Mouse (Mus musculus) midbrain, postnatal 0 days (tissue): ENCODE data around the gene Gm20388. TPM values are rescaled to one million over a fixed set of nuclear protein-coding genes. Genes with fewer than 3 reads are reported as not detected.

ENCODE experiments used
- ATAC-seq: fragments of 200-750 bp; cut with Nextera tagmentation; 2 replicates; pipeline ENCODE4 v1.8.0; 2017; ENCODE audit warnings: moderate number of reproducible peaks, mild to moderate bottlenecking, moderate TSS enrichment, moderate library complexity; ENCODE audit not compliant: low FRiP score
- DNase-seq: peaks from one replicate; pipeline ENCODE4 v3.0.0-alpha.2; 2015; ENCODE audit warnings: low spot score
- H3K27ac ChIP-seq: fragments of 300-500 bp; sonication (generic); 2 replicates; pipeline ENCODE4 v1.5.1; 2014; ENCODE audit warnings: low read depth, mild to moderate bottlenecking, low read length, mixed read lengths
- H3K27me3 ChIP-seq: fragments of 300-500 bp; sonication (generic); 2 replicates; pipeline ENCODE4 v1.6.1; 2014; ENCODE audit warnings: low read length, control low read depth, mixed read lengths; ENCODE audit not compliant: insufficient read depth
- H3K36me3 ChIP-seq: fragments of 300-500 bp; sonication (generic); 2 replicates; pipeline ENCODE4 v1.6.1; 2014; ENCODE audit warnings: low read length, control low read depth, mixed read lengths; ENCODE audit not compliant: insufficient read depth
- H3K4me1 ChIP-seq: fragments of 300-500 bp; sonication (generic); 2 replicates; pipeline ENCODE4 v1.6.1; 2014; ENCODE audit warnings: mild to moderate bottlenecking, control low read depth, antibody characterized with exemption, low read length, mixed read lengths; ENCODE audit not compliant: insufficient read depth
- H3K4me2 ChIP-seq: fragments of 300-500 bp; sonication (generic); 2 replicates; pipeline ENCODE4 v1.6.1; 2014; ENCODE audit warnings: low read depth, mild to moderate bottlenecking, low read length, mixed read lengths; ENCODE audit not compliant: poor library complexity, severe bottlenecking
- H3K4me3 ChIP-seq: fragments of 300-500 bp; sonication (generic); 2 replicates; pipeline ENCODE4 v1.5.1; 2014; ENCODE audit warnings: low read depth, mild to moderate bottlenecking, low read length, moderate library complexity
- H3K9ac ChIP-seq: fragments of 300-500 bp; sonication (generic); replicated peaks from 2 replicates; pipeline ENCODE4 v1.6.1; 2014; ENCODE audit warnings: mild to moderate bottlenecking, low read length, moderate library complexity, mixed read lengths; ENCODE audit not compliant: poor library complexity, severe bottlenecking
- H3K9me3 ChIP-seq: fragments of 300-500 bp; sonication (generic); 2 replicates; pipeline ENCODE4 v1.6.1; 2016; ENCODE audit warnings: low read length, control low read depth
- CTCF ChIP-seq: IDR thresholded peaks from 2 replicates; pipeline ENCODE4 v1.5.1; 2016; ENCODE audit warnings: antibody characterized with exemption, mild to moderate bottlenecking
- WGBS: fragments of 180-500 bp; shearing (Covaris S2); extraction: QIAGEN DNeasy Blood & Tissue Kit; methylation state at CpG from one replicate; pipeline ENCODE4 v1.1.7; 2014; 5-methylcytosine and 5-hydroxymethylcytosine counted together
- polyA plus RNA-seq: library from polyadenylated mRNA; unstranded; fragments of >200 nt; fragmentation: Nextera tagmentation; extraction: Ambion mirVana; gene quantifications from 2 replicates; pipeline ENCODE4 v1.2.1, GENCODE M21; 2015
- total RNA-seq: library from RNA; depleted of rRNA; stranded (reverse); fragments of >200 nt; gene quantifications from 2 replicates; pipeline ENCODE4 v1.2.3, GENCODE M21; 2014

Gm20388 gene
- total and polyA plus RNA-seq, 2 experiments from 2014 or later = 74.2 TPM; not detected in 1

DNA sequence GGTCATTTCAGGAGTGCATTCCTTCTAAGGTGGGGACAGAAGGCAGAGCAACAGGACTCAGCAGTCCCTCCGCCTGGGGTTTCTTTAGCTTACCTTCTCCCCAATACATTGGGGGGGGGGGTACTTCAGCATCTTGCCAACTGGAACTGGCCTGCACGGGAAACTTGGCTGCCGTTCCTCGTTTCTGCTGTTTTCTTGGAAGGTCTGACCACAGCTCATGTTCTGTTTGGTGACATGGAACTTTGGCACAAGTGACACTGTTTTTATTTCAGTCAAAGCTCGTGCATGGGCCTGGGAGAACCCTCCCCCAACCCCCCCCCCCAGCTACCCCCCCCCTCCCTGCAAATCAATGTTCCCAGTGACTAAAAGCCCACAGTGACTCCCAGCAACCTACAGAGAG lies 3837.1 kb downstream of the Gm20388 start:
- Histone ChIP-seq H3K4me3 (no peak overlapping the region), H3K27ac (no peak overlapping the region)

DNA sequence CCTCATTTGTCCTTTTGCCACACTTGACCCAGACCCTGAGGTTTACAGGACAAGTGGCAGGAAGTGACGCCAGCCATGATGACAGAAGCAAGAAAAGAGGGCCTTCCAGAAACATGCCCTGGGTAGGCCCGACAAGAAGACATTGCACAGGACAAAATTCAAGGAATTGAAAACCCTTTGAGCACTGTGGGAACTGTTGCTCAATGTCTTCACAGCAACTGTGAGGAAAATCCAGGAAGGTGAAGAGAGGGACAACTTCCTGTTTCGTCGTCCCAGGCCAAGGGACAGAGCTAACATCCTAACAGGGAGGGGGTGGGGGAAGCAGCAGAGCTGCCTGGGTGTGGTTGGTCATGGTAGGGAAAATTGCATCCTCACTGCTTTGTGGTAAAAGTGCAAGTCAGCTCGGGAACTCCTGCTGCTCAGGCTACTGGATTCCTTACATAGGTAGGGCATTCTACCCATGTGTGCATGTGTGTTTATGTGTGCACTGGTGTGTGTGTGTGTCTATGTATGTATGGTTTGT lies 3839.6 kb downstream of the Gm20388 start:
- H3K4me2 ChIP-seq = no peak overlapping the region
- TF ChIP-seq CTCF = no peak
- no peaks in the 10 kb centered on the region for H3K36me3 ChIP-seq
- no peak for DNase-seq
- no peaks in the 10 kb centered on the region for H3K27me3 ChIP-seq
- 73% methylated on average over 5 of the region's 5 CpGs for WGBS
- H3K4me3 ChIP-seq = no peak overlapping the region
- no peak overlapping the region for H3K27ac ChIP-seq
- no peaks in the 10 kb centered on the region for H3K9me3 ChIP-seq
- H3K4me1 ChIP-seq = peaks cover 8% of the 10 kb centered on the region; the same call in 1 of the 2 replicates
- no peak for ATAC-seq
- no peak overlapping the region for H3K9ac ChIP-seq

More for the DNA sequence above, 3837.1 kb downstream of the Gm20388 start:
- H3K27me3 ChIP-seq = no peaks in the 10 kb centered on the region
- TF ChIP-seq CTCF = no peak
- peak; percentile 78 for DNase-seq
- H3K9me3 ChIP-seq = no peaks in the 10 kb centered on the region
- no peaks in the 10 kb centered on the region for H3K36me3 ChIP-seq
- H3K4me2 ChIP-seq = no peak overlapping the region
- WGBS = 61% methylated on average over 5 of the region's 5 CpGs
- ATAC-seq = no peak
- no peak overlapping the region for H3K9ac ChIP-seq
- H3K4me1 ChIP-seq = no peaks in the 10 kb centered on the region

DNA sequence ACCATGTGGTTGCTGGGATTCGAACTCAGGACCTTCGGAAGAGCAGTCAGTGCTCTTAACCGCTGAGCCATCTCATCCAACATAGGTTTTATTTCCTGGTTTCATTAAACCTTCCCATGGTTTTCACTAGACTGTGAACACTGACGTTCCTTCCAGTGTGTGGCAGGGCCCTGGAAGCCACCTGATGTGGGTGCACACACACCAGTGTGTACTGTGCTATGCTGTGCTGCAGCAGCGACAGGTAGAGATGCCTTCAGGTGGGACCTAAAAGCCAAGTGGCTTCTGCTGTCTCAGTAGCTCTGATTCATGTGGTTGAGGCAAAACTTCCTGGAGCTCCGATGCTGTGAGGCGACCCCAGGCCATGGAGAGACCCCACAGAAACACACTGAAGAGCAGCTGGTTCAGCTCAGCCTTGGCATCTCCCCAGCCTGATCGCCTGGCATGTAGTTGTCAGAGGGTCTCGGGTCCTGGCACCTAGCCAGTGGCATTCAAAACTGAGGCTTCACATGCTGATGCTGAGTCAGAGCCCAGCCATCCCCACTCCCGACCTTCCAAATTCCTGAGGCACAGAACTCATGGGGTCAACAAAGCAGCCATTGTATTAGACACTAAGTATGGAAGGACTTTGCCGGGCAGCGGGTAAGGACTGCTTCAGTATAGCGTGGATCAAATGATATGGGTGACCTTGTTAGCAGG lies 3842.3 kb downstream of the Gm20388 start:
- no peak for ATAC-seq
- Histone ChIP-seq H3K9me3 (no peaks in the 10 kb centered on the region), H3K27ac (no peak overlapping the region), H3K9ac (no peak overlapping the region), H3K36me3 (no peaks in the 10 kb centered on the region), H3K4me2 (no peak overlapping the region), H3K4me3 (no peak overlapping the region), H3K27me3 (no peaks in the 10 kb centered on the region), H3K4me1 (peaks cover 8% of the 10 kb centered on the region; the same call in 1 of the 2 replicates)
- WGBS = 47% methylated on average over 13 of the region's 13 CpGs
- no peak for TF ChIP-seq CTCF
- DNase-seq = peak; percentile 85

DNA sequence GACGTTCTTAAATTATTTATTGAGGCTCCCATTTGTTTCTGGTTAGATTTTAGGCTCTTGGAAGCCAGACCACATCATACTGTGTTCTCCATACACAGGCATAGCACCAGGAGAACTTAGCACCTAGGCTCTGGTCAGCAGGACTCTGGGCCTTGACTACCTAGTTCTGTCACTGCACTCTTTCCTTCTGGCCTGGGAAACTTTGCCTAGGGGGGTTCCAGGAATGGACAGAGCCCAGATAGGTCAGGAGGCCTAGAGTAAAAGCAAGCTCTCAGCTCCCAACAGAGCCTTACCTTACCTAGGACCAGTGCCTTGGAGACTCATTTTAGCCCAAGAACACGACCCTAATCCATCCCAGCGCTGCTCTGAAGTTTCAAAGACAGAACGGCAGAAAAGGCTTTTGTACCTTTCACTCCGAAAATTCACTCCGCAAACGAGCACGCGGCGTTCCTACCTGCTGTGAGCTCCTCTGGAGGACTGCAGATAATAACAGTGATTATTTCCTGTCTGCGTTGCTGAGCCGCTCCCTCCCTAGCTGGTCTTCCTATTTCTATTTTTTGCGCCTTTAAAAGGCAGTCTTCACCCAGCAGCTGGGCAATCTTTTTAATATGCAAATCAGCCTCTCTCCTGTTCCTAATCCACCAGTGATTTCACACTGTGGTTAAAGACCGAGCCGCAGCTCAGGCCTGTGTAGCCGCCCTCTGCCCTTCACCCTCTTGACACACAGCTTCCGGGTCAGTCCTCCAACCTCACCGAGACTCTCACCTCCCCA lies 3843.1 kb downstream of the Gm20388 start:
- ATAC-seq (no peak), DNase-seq (no peak)
- Histone ChIP-seq H3K4me1 (peaks cover 8% of the 10 kb centered on the region; the same call in 1 of the 2 replicates), H3K9ac (no peak overlapping the region), H3K4me3 (peak overlapping the region; percentile 5; the same call in 1 of the 2 replicates), H3K27me3 (no peaks in the 10 kb centered on the region), H3K9me3 (no peaks in the 10 kb centered on the region), H3K36me3 (no peaks in the 10 kb centered on the region), H3K4me2 (peak overlapping the region; percentile 25), H3K27ac (no peak overlapping the region)
- TF ChIP-seq CTCF = no peak
- 5% methylated on average over 18 of the region's 18 CpGs for WGBS

DNA sequence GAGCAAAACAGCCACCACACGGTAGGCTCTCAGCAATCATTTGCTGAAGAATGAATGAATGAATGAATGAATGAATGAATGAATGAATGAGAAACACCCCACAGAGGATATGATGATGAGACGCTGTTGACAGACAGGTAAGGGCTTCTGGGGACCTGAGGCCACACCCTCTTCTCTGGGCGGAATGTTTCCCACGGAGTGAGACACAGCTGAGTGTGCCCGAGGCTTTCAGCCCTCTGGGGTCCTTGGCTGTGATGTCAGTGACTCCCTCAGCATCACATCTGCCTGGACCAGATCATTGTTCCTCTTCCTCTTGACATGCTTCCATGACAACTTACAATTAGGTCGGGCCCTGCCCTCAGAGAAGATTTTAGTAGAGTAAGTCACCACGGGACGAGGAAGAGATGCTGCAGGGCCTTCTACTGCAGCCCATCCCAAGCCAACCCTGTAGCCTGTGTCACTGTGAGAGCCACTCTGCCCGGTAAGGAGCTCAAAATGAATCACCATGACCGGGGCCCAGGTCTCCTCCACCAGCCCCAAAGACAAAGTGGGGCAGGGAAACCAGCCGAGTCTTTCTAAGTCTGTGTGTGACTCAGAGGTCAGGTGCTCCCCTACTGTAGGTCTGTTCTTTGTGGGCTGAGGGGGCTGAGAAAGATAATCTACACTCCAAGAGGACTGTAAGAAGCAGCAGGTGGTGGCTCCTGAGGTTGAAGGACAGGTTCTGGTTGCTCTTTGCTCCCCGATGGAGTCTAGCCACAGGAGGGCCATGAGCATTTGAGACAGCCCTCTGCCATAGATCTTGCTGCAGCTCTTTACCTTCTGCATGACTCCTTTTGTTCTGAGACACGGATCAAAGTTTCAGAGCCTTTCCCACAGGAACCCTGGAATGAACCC lies 3844.1 kb downstream of the Gm20388 start:
- Histone ChIP-seq H3K4me3 (no peak overlapping the region), H3K9ac (no peak overlapping the region), H3K27ac (no peak overlapping the region), H3K36me3 (no peaks in the 10 kb centered on the region), H3K4me2 (no peak overlapping the region; the same call in 1 of the 2 replicates), H3K27me3 (no peaks in the 10 kb centered on the region), H3K4me1 (peaks cover 8% of the 10 kb centered on the region; the same call in 1 of the 2 replicates), H3K9me3 (no peaks in the 10 kb centered on the region)
- no peak for DNase-seq
- WGBS = 66% methylated on average over 13 of the region's 13 CpGs
- no peak for TF ChIP-seq CTCF
- no peak for ATAC-seq
